Mouse (Mus musculus) lung, embryonic 14.5 days (tissue): ENCODE data around the gene Tmem231. TPM values are rescaled to one million over a fixed set of nuclear protein-coding genes. Genes with fewer than 3 reads are reported as not detected.

Source experiments
- ATAC-seq: fragments of 200-750 bp; cut with Nextera tagmentation; 2 replicates; pipeline ENCODE4 v1.8.0; 2017; ENCODE audit warnings: mild to moderate bottlenecking, moderate TSS enrichment, moderate library complexity; ENCODE audit not compliant: insufficient read depth
- DNase-seq: peaks from one replicate; pipeline ENCODE4 v3.0.0-alpha.2; 2015
- H3K27ac ChIP-seq: fragments of 300-500 bp; sonication (generic); 2 replicates; pipeline ENCODE4 v1.5.1; 2014; ENCODE audit warnings: low read depth, mild to moderate bottlenecking, moderate library complexity
- H3K27me3 ChIP-seq: fragments of 300-500 bp; sonication (generic); 2 replicates; pipeline ENCODE4 v1.6.1; 2014; ENCODE audit warnings: low read length, control low read depth; ENCODE audit not compliant: insufficient read depth
- H3K36me3 ChIP-seq: fragments of 300-500 bp; sonication (generic); 2 replicates; pipeline ENCODE4 v1.6.1; 2014; ENCODE audit warnings: control low read depth; ENCODE audit not compliant: insufficient read depth
- H3K4me1 ChIP-seq: fragments of 300-500 bp; sonication (generic); 2 replicates; pipeline ENCODE4 v1.6.1; 2014; ENCODE audit warnings: antibody characterized with exemption, control low read depth; ENCODE audit not compliant: insufficient read depth
- H3K4me2 ChIP-seq: fragments of 300-500 bp; sonication (generic); 2 replicates; pipeline ENCODE4 v1.6.1; 2014; ENCODE audit warnings: mild to moderate bottlenecking
- H3K4me3 ChIP-seq: fragments of 300-500 bp; sonication (generic); 2 replicates; pipeline ENCODE4 v1.5.1; 2014; ENCODE audit warnings: low read depth, low read length
- H3K9ac ChIP-seq: fragments of 300-500 bp; sonication (generic); 2 replicates; pipeline ENCODE4 v1.6.1; 2014
- H3K9me3 ChIP-seq: fragments of 300-500 bp; sonication (generic); 2 replicates; pipeline ENCODE4 v1.6.1; 2016; ENCODE audit warnings: low read depth, low read length, control low read depth
- CTCF ChIP-seq: IDR thresholded peaks from 2 replicates; pipeline ENCODE4 v1.5.1; 2016; ENCODE audit warnings: antibody characterized with exemption, low read depth
- WGBS: fragments of 180-500 bp; shearing (Covaris S2); extraction: QIAGEN DNeasy Blood & Tissue Kit; methylation state at CpG from one replicate; pipeline ENCODE4 v1.1.7; 2014; 5-methylcytosine and 5-hydroxymethylcytosine counted together
- polyA plus RNA-seq: library from polyadenylated mRNA; unstranded; fragments of >200 nt; fragmentation: Nextera tagmentation; extraction: Ambion mirVana; gene quantifications from 2 replicates; pipeline ENCODE4 v1.2.1, GENCODE M21; 2014

The Tmem231 gene
- polyA plus RNA-seq, 1 experiment from 2014 or later, result 18.9 TPM

GRCm38 (mm10) chr8:111937184-111937583 is 3.5 kb upstream of the Tmem231 start:
- H3K9ac ChIP-seq, result no peak overlapping the region
- H3K4me1 ChIP-seq, result peaks cover 13% of the 10 kb centered on the region; the same call in 1 of the 2 replicates
- H3K36me3 ChIP-seq, result no peaks in the 10 kb centered on the region
- ATAC-seq, result no peak
- DNase-seq, result no peak
- no peaks in the 10 kb centered on the region for H3K9me3 ChIP-seq
- WGBS, result 76% methylated on average over 3 of the region's 3 CpGs
- no peak for TF ChIP-seq CTCF
- H3K27me3 ChIP-seq, result no peaks in the 10 kb centered on the region
- no peak overlapping the region for H3K4me2 ChIP-seq
- H3K27ac ChIP-seq, result no peak overlapping the region
- no peak overlapping the region for H3K4me3 ChIP-seq

GRCm38 (mm10) chr8:111934201-111934600 is 520 bp upstream of the Tmem231 start:
- no peaks in the 10 kb centered on the region for H3K36me3 ChIP-seq
- no peak for TF ChIP-seq CTCF
- ATAC-seq (no peak), DNase-seq (no peak)
- H3K27me3 ChIP-seq, result no peaks in the 10 kb centered on the region
- H3K4me2 ChIP-seq, result peak overlapping the region; percentile 99
- 91% methylated on average over 2 of the region's 2 CpGs for WGBS
- 0 out of 2 replicates have a peak, but pooled peaks cover 9% of the 10 kb centered on the region for H3K4me1 ChIP-seq
- no peaks in the 10 kb centered on the region for H3K9me3 ChIP-seq
- no peak overlapping the region for H3K4me3 ChIP-seq
- H3K27ac ChIP-seq, result no peak overlapping the region
- no peak overlapping the region for H3K9ac ChIP-seq

GRCm38 (mm10) chr8:111932580-111933336 is 923 bp downstream of the Tmem231 start:
- Histone ChIP-seq H3K27ac (peak overlapping the region; percentile 83), H3K4me3 (peak overlapping the region; percentile 74), H3K9me3 (no peaks in the 10 kb centered on the region), H3K36me3 (no peaks in the 10 kb centered on the region), H3K27me3 (no peaks in the 10 kb centered on the region), H3K4me1 (0 out of 2 replicates have a peak, but pooled peaks cover 9% of the 10 kb centered on the region), H3K9ac (peak overlapping the region; percentile 67), H3K4me2 (peak overlapping the region; percentile 99)
- WGBS, result 19% methylated on average over 19 of the region's 19 CpGs
- TF ChIP-seq CTCF, result no peak
- DNase-seq, result peak; percentile 86
- ATAC-seq, result peak; percentile 76

GRCm38 (mm10) chr8:111931721-111932120 is 2.0 kb downstream of the Tmem231 start:
- 70% methylated on average over 16 of the region's 16 CpGs for WGBS
- no peak overlapping the region for H3K4me3 ChIP-seq
- H3K4me2 ChIP-seq, result no peak overlapping the region
- no peak for ATAC-seq
- no peak overlapping the region for H3K9ac ChIP-seq
- no peak for TF ChIP-seq CTCF
- H3K4me1 ChIP-seq, result 0 out of 2 replicates have a peak, but pooled peaks cover 9% of the 10 kb centered on the region
- H3K27me3 ChIP-seq, result no peaks in the 10 kb centered on the region
- H3K27ac ChIP-seq, result no peak overlapping the region
- no peaks in the 10 kb centered on the region for H3K9me3 ChIP-seq
- no peaks in the 10 kb centered on the region for H3K36me3 ChIP-seq
- DNase-seq, result no peak

GRCm38 (mm10) chr8:111929648-111930344 is 3.9 kb downstream of the Tmem231 start:
- H3K4me2 ChIP-seq, result no peak overlapping the region
- no peak overlapping the region for H3K4me3 ChIP-seq
- 0 out of 2 replicates have a peak, but pooled peaks cover 9% of the 10 kb centered on the region for H3K4me1 ChIP-seq
- WGBS, result 47% methylated on average over 8 of the region's 8 CpGs
- DNase-seq (no peak), ATAC-seq (no peak)
- no peaks in the 10 kb centered on the region for H3K9me3 ChIP-seq
- no peak overlapping the region for H3K9ac ChIP-seq
- no peak for TF ChIP-seq CTCF
- H3K27me3 ChIP-seq, result no peaks in the 10 kb centered on the region
- no peaks in the 10 kb centered on the region for H3K36me3 ChIP-seq
- no peak overlapping the region; the same call in 1 of the 2 replicates for H3K27ac ChIP-seq

GRCm38 (mm10) chr8:111924976-111925375 is 8.7 kb downstream of the Tmem231 start:
- Histone ChIP-seq H3K27me3 (no peaks in the 10 kb centered on the region), H3K36me3 (no peaks in the 10 kb centered on the region), H3K4me2 (no peak overlapping the region), H3K4me1 (no peaks in the 10 kb centered on the region), H3K9me3 (no peaks in the 10 kb centered on the region), H3K4me3 (no peak overlapping the region), H3K9ac (no peak overlapping the region), H3K27ac (no peak overlapping the region)
- ATAC-seq, result no peak
- WGBS, result 65% methylated on average over 7 of the region's 7 CpGs
- TF ChIP-seq CTCF, result no peak
- no peak for DNase-seq

GRCm38 (mm10) chr8:111923383-111923804 is 10.3 kb downstream of the Tmem231 start:
- Histone ChIP-seq H3K27me3 (no peaks in the 10 kb centered on the region), H3K36me3 (no peaks in the 10 kb centered on the region), H3K27ac (no peak overlapping the region), H3K4me1 (no peaks in the 10 kb centered on the region), H3K9me3 (no peaks in the 10 kb centered on the region), H3K4me2 (no peak overlapping the region), H3K9ac (no peak overlapping the region), H3K4me3 (no peak overlapping the region)
- WGBS, result 29% methylated on average over 10 of the region's 10 CpGs
- DNase-seq (peak; percentile 73), ATAC-seq (peak; percentile 31; the same call in 1 of the 2 replicates)
- peak; percentile 58 for TF ChIP-seq CTCF
